Mouse (Mus musculus) spleen, postnatal 0 days (tissue): Measurements from ENCODE around the gene Zdbf2. TPM values are rescaled to one million over a fixed set of nuclear protein-coding genes. Genes with fewer than 3 reads are reported as not detected.

Experiments used
- polyA plus RNA-seq: library from polyadenylated mRNA; unstranded; fragments of >200 nt; fragmentation: Nextera tagmentation; extraction: Ambion mirVana; gene quantifications from 2 replicates; pipeline ENCODE4 v1.2.1, GENCODE M21; 2015

Zdbf2 gene
- polyA plus RNA-seq: 0.92 and 0.99 TPM in 2 replicates

DNA sequence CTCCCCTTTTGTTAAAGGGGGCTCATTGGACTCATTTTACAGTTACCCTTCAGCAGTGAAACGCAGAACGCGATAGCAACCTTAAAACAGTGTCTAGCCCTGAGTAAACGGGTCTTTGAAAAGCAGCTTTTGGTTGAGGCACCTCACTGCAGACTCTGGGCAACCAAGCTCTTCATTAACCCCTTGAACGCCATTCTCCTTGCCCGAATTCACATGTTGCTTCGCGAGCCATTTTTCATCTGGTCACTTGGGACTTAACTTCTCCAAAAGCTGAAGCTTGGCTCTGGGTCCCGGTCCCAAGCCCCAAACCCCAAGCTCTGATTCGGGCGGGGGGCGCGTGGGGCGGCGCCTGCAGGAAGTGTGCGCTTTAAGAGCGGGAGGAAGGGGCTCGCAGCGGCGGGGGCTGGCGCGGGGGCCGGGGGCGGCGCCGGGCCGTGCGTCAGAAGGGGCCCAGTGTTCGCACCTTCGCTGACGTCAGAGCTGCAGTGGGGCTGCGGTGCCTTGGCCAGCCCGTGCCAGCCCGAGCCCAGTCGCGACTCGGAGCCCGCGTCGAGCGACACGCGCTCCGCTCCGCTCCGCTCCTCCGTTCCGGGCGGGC is at the start of gene Zdbf2:
Gene Zdbf2, plus strand, starts transcription at position 525 of the 598 bp plus-strand sequence.

Other genes with a start within 250 kb of the Zdbf2 start
- gene Ino80d, start 158.6 kb upstream of the Zdbf2 start, polyA plus RNA-seq: 5.0 and 6.6 TPM in 2 replicates
- gene Eef1b2, start 96.4 kb upstream of the Zdbf2 start, polyA plus RNA-seq: 550 and 588 TPM in 2 replicates
- gene Ndufs1, start 96.4 kb upstream of the Zdbf2 start, polyA plus RNA-seq: 84.1 and 85.1 TPM in 2 replicates
- 0.08 TPM in 1 of 2 replicates, not detected in the other for gene Gpr1, start 58.7 kb upstream of the Zdbf2 start, polyA plus RNA-seq
- gene Adam23, start 172.6 kb downstream of the Zdbf2 start, polyA plus RNA-seq: 0.47 and 0.55 TPM in 2 replicates